Mouse (Mus musculus): ENCODE measurements around the gene Sptbn1.
"Not testable (repeated sequence)": the region's sequence is repeated elsewhere in the genome, so short reads cannot be mapped to it uniquely, and the experiment has no call there.

Sptbn1 gene

DNA sequence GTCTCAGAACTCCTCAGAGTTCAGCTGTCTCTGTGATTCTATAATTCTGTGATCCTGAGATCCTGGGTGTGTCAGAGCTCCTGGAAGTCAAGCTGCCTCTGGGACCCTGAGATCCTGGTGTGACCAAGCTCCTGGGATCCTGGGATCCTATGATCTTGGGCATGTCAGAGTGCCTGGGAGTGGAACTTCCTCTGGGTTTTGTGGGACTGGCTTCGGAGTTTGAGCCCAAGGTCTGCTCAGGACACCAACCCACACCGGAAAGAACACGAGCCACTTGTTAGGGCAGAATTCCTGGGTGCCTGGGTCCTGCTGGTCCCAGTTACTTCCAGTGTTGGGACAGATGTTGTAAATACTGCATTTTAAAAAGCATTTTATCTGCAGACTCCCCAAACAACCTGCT is 12.8 kb downstream of the Sptbn1 start:
- not testable (repeated sequence) for DNase-seq

DNA sequence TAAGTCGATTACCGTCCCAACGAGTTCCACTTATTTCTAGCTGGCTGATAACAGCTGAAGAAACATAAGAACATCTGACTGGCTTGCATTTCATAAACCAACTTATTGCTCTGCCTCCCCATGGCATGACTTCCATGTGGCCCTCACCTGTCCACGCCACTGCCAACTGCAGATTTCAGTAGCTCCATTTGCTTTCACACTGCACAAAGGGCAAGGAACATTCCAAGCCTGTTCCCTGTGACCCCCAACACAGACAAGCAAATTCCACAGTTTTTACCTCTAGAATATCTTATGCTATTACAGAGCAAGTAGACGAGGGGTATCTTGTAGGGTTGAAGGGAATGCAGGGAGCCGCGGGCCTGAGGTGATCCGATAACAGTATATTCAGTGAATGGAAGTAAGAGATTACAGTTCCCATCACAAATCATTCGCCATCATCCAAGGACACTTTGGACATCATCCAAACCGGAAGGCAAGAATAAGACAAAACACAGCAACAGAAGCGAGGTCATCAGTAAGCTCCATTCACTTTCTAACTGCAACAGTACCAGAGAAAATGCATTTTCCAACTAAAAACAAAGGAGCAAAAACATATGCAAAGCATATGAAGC is 16.6 kb downstream of the Sptbn1 start:
- no peak for DNase-seq

DNA sequence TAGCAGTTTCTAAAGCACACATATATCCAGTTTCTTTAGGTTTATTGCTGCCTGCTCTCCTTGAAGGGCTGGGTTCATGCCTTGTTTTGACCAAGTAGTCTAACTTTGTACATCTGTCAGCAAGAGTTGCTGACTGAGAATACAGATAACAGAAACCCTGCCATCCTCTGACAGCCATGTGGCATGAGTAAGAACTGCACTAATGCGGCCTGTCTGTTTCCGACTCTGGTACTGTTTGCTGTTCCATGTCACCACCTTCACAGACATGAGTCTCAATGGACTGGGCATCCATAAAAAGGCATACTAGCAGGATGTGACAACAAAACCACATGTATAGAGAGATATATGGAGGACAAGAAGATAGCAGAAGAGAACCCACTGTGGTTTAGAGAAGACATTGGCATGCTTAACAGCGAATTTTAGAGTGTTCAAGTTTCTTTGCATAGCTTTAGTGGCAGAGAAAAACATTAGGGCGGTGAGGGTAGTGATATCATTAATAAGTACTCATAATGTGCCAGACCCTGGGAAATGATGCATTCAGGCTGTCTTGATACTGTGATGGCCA is 18.4 kb downstream of the Sptbn1 start:
- no peak for DNase-seq

DNA sequence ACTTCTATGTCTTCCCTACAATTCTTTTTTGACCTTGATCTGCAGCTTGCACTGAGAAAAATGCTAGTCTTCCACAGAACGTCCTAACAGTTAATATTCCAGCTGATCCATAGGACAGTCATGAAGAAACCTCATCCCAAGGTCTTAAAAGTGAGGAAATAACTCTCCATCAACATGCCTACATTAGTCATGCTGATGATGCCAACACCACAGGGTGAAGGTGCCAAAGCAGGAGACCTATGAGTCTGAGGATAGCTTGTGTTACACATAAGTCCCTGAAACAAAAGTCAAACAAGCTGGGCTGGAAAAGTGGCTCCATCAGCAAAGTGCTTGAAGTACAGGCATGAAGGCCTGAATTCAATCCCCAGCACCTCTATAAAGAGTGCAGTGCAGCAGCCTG is 20.9 kb downstream of the Sptbn1 start:
- DNase-seq, result no peak

DNA sequence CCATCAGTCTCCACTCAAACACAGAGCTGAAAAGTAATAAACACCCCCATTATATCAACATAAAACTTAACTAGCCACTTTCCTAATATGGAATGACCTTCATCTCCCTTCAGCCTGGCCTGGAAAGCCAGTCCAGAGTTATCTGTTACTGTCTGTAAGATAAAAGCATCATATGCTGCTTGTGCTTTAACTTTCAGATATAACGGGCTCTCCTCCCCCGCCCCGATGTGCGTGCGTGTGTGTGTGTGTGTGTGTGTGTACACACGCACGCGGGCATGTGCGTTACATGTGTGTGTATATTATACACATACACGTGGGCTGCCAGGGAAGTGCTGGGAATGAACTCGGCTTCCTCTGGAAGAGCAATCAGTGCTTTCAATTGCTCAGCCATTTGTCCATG is 21.8 kb downstream of the Sptbn1 start:
- DNase-seq, result no peak

DNA sequence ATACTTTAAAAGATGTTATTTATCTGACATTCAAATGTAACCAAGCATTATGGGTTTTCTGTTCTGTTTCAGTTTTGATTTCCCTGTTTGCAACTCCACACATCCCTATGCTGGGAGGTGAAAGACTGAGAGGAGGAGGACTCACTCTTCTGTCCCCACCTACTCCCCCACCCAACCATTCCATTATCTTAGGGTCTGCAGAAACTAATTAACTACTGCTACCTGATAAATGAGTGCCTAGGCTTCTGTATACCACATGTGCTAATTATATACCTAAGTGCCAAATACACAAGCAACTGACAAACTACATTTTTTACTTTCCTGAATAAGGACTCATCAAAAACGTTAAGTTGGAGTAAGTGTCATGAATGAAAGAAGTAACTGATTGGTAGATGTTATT is 23.8 kb downstream of the Sptbn1 start:
- DNase-seq, result no peak

DNA sequence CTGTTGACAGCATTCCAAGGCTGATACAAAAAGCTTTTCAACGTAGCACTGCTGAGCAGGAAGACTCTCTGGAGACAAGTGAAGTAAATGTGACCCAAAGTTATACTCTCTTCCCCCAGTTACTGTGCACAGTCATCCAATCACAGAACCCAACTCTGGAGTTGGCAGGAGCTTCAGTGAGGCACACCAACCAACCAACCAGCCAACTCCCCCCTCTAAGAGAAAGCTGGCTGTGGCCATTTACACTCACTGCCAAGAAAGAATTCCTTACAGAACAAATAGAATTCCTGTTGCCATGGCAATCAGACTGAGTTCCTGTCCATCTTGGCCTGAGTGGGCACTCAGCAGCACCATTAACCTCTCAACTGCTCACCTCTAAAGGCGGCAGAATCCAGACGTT is 24.4 kb downstream of the Sptbn1 start:
- peak; percentile 64 to 76 for DNase-seq

DNA sequence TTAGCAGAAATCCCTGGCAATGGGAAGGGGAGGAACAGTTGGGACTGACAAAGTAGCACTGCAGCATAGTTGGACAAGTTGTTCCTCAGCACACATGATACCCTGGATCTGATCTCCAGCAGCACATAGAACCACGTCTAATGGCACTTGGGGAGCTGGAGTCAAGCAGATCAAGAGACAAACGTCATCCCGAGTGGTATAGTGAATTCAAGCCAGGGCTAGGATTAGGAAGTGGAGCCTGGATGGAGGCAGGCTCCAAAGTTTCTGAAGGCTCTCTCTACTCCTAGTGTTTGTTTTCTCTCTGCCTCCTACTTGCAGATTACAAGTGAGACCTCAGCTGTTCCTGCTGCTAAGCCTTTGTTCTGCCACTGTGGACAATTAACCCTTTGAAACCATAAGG is 27.1 kb downstream of the Sptbn1 start:
- no peak for DNase-seq

DNA sequence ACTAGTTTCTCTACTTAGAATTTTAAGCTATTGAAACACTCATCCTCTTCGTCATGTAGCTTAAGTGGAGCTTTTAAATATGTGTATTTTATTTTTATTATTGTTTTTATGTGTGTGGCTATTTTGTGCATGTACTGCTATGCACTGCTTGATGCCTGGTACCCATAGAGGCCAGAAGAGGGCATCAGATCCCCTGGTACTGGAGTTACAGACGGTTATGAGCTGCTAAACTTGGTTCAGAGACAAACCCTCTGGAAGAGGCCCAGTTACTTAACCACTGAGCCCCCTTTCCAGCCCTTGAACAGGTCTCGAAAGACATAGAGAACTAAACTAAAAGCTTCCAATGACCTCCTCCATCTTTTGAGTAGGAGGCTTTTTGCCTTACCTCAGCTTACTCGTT is 30.0 kb downstream of the Sptbn1 start:
- peak; percentile 36 to 45 for DNase-seq

DNA sequence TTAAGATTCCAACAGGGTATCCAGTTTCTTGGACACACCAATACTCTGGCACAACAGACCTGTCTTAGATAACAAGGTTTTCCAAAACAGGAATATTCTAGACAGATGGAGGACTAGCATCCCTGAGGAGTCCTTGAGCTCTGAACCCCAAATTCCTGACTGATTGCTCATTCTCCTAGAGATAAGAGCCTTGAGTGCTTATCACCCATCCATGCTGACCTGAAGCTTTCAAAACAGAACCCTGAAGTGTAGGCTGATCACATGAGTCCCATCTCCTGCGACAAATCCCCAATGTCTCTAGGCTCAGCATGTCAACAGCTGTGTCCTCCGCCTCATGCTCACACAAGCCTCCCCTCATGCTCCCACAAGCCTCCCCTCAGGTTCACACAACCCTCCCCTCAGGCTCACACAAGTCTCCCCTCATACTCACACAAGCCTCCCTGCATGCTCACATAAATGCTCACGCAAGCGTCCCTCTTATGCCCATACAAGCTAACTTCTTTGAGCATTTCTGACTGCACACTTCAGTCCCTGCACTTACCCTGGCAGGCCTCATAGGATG is 31.2 kb downstream of the Sptbn1 start:
- DNase-seq, result no peak

DNA sequence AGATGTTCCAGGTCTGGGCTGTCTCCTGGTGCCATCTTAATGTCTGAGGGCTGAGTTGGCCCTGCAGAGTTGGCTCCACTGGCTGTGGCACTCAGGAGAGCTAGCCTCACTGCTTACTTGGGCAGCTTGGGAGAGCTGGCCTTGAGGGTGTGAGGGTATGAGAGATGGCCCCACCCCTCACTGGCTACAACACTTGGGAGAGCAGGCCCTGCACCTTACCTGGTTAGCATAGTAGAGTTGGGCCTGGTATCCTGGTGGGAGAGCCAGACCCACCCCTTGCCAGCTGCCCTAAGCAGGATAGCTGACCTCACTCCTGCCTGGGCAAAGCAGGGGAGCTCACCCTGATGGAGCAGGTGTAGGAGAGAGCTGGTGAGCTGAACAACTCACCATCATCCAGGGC is 32.3 kb downstream of the Sptbn1 start:
- no peak for DNase-seq

DNA sequence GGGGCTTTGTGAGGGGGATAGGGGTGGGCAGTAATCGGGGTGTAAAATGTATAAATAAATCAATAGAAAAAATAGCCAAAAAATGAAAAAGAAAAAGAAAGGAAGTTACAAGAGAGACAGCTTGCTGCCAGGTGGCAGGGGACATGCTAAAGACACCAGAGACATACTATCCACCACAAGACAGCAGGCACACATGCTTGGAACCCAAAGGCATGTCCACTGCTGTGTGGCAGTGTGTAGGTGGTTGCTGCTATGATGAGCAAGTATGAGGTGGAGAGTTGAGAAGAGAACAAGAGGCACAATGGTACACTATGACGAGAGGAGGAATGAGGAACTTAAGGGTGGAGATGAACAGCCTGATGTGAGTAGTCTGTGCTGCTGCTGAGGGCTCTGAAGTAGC is 32.8 kb downstream of the Sptbn1 start:
- no peak for DNase-seq

DNA sequence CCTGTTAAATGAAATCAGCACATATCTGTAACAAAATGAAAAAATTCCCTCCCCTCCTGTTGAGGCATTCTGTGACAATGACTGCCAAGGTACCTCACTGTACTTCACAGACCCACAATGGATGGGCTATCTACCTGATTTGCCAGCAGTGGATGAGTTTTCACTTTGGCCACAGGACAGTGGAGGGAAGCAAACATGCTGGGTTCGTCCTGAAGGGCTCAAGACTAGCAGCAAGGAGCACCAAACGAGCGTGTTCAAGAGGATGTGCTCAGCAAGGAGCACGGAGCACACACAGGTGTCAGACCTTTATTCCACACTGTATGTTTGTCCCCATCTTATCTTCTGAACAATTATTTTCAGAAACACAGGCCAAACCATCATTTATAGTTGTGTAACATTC is 34.0 kb downstream of the Sptbn1 start:
- no peak for DNase-seq

DNA sequence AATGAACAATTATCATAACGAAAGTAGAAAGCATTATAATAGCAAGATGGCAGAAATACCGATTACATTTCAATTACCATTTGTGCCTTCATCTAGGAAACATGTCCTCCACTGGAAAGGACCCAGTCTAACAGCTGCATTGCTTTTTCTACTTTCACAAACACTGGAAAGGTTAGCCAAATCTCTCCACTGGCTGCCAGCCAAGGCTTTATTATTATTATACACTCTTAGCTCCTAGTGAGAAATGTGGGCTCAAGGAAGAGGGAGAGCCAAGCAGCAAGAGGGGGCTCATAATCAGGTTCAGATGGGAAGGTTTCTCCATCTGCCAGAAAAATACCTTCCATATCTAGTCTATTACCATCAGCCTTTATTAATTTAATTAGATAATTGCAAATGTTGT is 35.9 kb downstream of the Sptbn1 start:
- peak in 1 of 2 experiments; percentile 46 for DNase-seq

DNA sequence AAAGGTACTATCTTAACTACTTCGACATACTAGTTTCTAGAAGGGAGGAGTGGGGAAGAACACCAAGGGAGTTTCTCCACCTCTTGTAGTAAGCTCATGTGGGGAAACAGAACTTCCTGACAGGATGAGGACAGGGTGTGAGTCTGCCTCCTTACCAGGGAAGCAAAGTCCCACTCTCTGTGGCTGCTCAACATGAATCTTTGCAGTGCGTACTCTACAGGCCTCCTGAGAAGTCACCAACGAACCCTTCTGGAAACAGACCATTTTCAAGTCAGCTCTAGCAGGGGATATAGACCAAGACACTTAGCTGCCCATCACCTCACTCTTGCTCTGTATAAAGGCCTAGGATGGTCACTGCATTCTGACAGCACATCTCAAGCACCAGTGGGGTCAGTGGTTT is 36.6 kb downstream of the Sptbn1 start:
- DNase-seq, result no peak

DNA sequence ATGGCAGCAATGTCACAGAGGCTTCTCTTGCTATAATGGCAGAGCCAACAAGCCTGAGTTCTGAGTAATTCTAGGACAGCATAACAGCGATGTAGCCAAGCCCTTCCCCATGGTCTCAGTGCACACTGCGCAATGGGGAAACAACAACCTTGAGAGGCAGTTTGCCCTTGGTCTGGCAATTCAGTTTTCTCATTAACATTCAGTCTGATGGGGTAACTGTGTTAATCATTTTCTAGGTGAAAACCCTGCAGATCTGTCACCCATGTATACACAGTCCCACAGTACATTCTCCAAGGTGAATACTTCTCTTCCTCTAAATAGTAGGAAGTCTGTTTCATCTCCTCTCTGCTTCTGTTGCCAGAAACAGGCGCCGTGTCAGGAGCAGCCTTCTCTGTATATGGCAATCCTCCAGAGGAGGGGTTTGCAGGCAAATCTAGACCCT is 37.6 kb downstream of the Sptbn1 start:
- DNase-seq, result no peak

DNA sequence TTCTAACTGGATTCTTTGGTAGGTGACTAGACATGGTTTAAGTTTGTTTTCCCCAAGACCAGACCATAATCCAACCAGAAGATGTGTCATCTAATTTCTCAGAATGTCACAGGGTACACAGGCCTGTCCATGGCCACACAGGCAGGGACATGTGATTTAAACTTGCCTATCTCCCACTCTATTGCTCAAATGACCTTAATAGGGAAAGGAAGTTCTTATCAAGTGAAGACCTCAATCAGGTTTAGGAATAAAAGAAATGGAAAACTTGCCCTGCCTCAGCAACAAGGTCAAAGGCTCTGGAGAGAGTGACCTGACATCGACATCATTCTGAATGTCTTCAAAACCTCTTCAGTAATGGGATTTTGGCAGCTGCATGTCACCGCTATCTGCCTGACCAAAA is 41.2 kb downstream of the Sptbn1 start:
- no peak for DNase-seq

DNA sequence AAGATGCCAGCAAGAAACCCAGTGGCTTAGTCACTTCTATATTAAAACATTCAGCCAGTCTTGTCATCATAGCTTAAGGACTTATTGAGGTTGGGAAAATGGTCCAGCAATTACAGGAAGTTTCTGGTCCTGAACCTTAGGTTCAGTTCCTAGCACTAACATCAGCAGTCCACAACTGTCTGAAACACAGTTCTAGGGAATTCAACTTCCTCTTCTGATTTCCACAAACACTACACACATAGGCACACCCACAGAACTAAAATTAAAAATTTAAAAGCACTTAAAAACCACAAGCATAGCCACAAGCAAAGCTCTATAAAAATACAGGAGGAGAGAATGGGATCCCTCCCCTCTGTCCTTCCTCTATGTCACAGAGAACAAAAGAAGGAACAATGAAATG is 43.4 kb downstream of the Sptbn1 start:
- DNase-seq, result no peak

DNA sequence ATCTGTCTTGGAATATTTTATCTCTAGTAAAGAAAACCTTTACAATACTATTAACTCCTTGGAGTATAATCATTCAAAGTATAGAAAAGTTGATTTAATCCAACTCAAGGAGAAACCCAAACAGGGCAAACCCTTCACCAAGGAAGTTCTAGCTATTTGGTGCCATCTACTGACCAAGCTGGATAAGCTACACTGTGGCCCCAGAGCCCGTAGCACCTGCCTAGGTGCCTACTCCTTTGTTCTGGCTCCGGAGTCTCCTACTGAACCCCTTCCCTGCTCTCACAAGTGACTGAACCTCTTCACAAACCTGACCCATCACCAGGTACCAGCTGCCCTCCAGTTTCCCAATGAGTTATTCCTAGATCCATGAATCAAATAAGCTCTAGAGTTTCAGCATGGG is 45.3 kb downstream of the Sptbn1 start:
- peak; percentile 47 to 48 for DNase-seq

DNA sequence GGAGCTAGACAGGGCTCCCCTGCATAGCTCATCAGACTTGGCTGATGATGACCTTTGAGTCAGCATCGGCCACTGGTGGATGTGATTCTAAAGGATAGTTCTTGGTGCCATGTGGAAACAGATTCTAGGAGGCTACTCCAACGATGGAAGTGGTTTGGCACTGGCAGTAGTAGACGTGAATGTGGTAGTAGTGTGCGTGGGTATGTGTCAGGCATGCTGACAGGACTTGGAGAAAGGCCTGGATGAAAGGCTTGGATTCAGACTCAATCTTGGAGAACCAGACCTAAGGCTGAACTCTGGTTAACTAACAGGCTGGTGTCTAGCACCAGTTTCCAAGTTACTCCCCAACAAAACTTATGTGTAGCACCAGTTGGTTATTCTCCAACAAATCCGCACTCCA is 46.9 kb downstream of the Sptbn1 start:
- DNase-seq, result no peak

DNA sequence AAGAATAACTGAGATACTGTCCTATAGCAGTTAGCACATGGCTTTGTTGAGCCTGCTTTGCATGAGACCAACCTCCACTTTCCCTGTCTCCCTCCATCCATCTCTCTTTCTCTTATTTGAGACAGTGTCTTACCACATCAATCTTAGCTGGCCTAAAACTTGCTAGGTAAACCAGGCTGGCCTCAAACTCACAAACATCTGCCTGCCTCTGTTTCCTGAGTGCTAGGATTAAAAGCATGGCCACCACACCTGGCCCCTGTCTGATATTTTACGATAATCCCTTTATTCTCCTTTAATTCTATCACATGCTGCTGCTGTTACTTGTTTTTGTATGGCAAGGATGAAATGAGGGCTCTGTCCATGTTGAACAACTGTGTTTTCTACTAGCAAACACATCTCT is 49.6 kb downstream of the Sptbn1 start:
- no peak for DNase-seq

DNA sequence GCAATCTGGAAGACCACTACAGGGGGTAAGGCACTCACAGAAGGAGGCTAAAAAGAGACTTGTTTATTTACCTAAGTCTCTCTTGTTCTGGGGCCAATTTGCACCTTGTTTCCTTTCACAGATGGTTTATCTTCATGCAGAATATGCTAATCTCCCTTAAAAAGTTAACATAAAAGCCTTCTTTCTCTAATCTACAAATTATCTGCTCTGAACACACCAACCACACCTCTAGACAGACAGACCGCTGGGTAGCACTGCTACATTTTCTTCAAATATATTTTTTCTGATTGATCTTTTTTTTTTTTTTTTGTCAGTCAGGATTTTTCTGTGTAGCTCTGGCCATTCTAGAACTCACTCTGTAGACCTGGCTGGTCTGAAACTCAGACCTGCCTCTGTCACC is 50.5 kb downstream of the Sptbn1 start:
- DNase-seq, result no peak

DNA sequence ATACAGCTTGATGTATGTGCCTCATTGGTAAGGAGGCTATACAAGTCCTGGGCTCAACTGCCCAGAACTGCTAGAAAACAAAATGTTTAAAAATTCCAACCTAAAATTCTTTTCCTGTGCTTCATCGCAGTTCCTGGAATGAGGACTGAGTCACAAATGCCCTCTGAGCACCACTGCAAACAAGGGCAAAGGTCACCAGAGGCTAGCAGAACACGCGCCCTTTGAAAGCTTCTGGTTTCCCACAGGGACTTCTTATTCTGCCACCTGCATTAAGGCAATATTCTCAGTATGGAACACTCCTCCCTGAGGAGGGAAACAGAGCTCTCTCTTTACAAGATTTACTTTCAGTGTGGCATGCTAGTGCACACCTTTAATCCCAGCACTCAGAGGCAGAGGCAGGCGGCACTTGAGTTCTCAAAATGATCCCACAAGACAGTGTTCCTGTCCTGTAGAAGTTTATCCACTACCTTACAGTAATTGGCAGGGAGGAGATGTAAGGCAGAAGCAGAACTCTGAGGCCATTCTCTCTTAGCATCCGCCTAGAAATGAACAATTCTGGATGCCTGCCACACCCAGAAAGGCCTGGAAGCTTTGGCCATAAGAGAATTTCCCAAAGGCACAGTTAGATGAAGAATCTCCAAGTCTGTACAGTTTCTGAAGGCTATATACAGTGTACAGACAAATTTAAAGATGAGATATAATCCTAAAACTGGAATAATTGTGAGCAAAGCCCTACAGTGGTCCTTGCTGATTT is 56.1 kb downstream of the Sptbn1 start:
- DNase-seq, result no peak

DNA sequence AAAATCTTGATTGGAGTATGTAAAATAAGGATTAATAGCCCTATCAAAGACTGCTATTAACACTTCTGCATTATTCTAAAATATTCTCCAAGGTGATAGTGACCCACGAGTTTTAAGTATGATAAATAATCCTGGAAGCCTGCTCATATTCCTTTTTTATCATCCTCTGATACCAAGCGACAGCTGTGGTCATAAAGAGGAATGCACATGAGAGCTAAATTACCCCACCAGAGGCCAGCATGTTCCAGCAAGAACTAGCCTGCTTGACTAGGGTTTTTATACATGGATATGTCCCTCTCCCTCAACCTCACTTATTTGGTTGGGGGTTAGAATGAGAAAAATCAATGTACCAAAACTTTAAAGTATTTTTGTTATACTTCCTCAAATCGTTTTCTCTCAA is 56.8 kb downstream of the Sptbn1 start:
- DNase-seq, result no peak

Data from cerebellum, adult 18-20 months (tissue).